In the genomic region with DNA sequence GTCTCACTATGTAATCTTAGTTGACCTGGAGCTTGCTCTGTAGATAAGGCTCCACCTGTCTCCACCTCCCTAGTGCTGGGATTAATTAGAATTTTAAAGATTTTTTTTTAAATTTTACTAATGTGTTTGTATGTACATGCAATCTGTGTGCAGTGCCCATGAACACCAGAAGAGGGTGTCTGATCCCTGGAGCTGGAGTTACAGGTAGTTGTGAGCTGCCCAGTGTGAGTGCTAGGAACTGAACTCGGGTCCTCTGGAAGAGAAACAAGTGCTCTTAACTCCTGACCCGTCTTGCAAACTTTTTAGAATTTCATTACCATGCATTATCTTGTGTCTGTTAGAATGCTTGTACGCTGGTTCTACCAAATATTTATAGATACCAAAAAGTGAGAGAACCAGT, we compare ENCODE assay signal across 25 mouse cellular contexts. TPM values are rescaled to one million over a fixed set of nuclear protein-coding genes. Genes with fewer than 3 reads are reported as not detected.
DNase-seq lines count a peak whose midpoint lies in the region; ATAC-seq and TF ChIP-seq lines count a peak whose summit lies in the region.
"Had no signal": no experiment of that assay in that cellular context is flagged by ENCODE, and none has a peak within 500 bp of the region (broad histone marks: within the 10 kb centered on the region; RNA-seq: fewer than 3 reads in every experiment).

No protein-coding gene starts in this region.

- no peak overlapping the region for H3K4me3 ChIP-seq in hindbrain, postnatal 0 days (ENCODE audit: low read length)
- H3K4me3 ChIP-seq in hindbrain, embryonic 10.5 days = no peak overlapping the region
- H3K4me3 ChIP-seq in liver, adult 2 months (ENCODE audit: insufficient read depth, low read depth, low read length) = no peak overlapping the region
- H3K4me3 ChIP-seq in liver, embryonic 11.5 days (ENCODE audit: low read depth, low read length) = no peak overlapping the region
- H3K4me3 ChIP-seq in lung, postnatal 0 days (ENCODE audit: low read depth, low read length) = no peak overlapping the region
- no peak overlapping the region for H3K4me3 ChIP-seq in stomach, postnatal 0 days (ENCODE audit: low read depth, low read length)
- H3K4me3 ChIP-seq: erythroblast, embryonic 14.5 days; forebrain, embryonic 12.5 days; hindbrain, embryonic 12.5 days; limb, embryonic 13.5 days; megakaryocyte, embryonic 14.5 days; midbrain, embryonic 12.5 days; myocyte; neural tube, embryonic 12.5 days had no signal

- ATAC-seq in hindbrain, postnatal 0 days = no peak
- no peak for ATAC-seq in liver, embryonic 11.5 days (replicated peaks; ENCODE audit: low FRiP score)
- no peak for ATAC-seq in lung, postnatal 0 days
- no peak for ATAC-seq in stomach, postnatal 0 days (ENCODE audit: low FRiP score, low TSS enrichment)

- no peak for DNase-seq in hindbrain, postnatal 0 days (ENCODE audit: low spot score)
- DNase-seq in hindbrain, embryonic 10.5 days (ENCODE audit: low spot score) = no peak
- DNase-seq in liver, adult 2 months (ENCODE audit: extremely low read depth, low read depth, low spot score) = no peak
- no peak for DNase-seq in liver, embryonic 11.5 days (ENCODE audit: low spot score)
- DNase-seq in lung, postnatal 0 days (ENCODE audit: low spot score) = no peak
- no peak for DNase-seq in lung, adult 18-20 months
- DNase-seq in stomach, postnatal 0 days (ENCODE audit: low spot score) = no peak
- no peak for DNase-seq in spleen, adult 12 weeks (ENCODE audit: low spot score)
- DNase-seq: adrenal gland, postnatal 25 days; cerebellum, adult 11-12 months; cerebellum, postnatal 10 days; gastrocnemius, postnatal 10 days; kidney, adult 11 months; layer of hippocampus, adult 9-11 months; right cerebral cortex, adult 18-20 months; thymus, adult 2 months; thymus, postnatal 4 days had no signal

- 94% methylated on average over 3 of the region's 3 CpGs for WGBS in hindbrain, postnatal 0 days
- WGBS in hindbrain, embryonic 10.5 days = 93% methylated on average over 3 of the region's 3 CpGs
- WGBS in liver, adult 2 months = 99% methylated on average over 3 of the region's 3 CpGs
- WGBS in liver, embryonic 11.5 days = 89% methylated on average over 3 of the region's 3 CpGs
- 91% methylated on average over 3 of the region's 3 CpGs for WGBS in lung, postnatal 0 days
- WGBS in stomach, postnatal 0 days = 94% methylated on average over 3 of the region's 3 CpGs

- no peak overlapping the region for H3K27ac ChIP-seq in hindbrain, postnatal 0 days
- no peak overlapping the region for H3K27ac ChIP-seq in hindbrain, embryonic 10.5 days
- no peak overlapping the region for H3K27ac ChIP-seq in liver, adult 2 months (replicated peaks; ENCODE audit: insufficient read depth, low read depth, low read length)
- no peak overlapping the region for H3K27ac ChIP-seq in liver, embryonic 11.5 days (ENCODE audit: low read depth, low read length)
- H3K27ac ChIP-seq in lung, postnatal 0 days (ENCODE audit: low read length) = no peak overlapping the region
- no peak overlapping the region for H3K27ac ChIP-seq in stomach, postnatal 0 days (replicated peaks)
- H3K27ac ChIP-seq: forebrain, embryonic 12.5 days; hindbrain, embryonic 12.5 days; limb, embryonic 13.5 days; midbrain, embryonic 12.5 days; neural tube, embryonic 12.5 days had no signal

- peaks cover 2% of the 10 kb centered on the region; the same call in 1 of the 2 replicates for H3K79me2 ChIP-seq in liver, adult 2 months (ENCODE audit: control insufficient read depth, insufficient read depth, low read length)

- H3K36me3 ChIP-seq in hindbrain, postnatal 0 days (ENCODE audit: insufficient read depth, low read length) = peaks cover 6% of the 10 kb centered on the region; the same call in 1 of the 2 replicates
- 0 out of 2 replicates have a peak, but pooled peaks cover 9% of the 10 kb centered on the region for H3K36me3 ChIP-seq in hindbrain, embryonic 10.5 days
- no peaks in the 10 kb centered on the region; the same call in 1 of the 2 replicates for H3K36me3 ChIP-seq in liver, adult 2 months (ENCODE audit: control insufficient read depth, insufficient read depth, low read length)
- H3K36me3 ChIP-seq in liver, embryonic 11.5 days (ENCODE audit: control insufficient read depth, insufficient read depth, low read length) = no peaks in the 10 kb centered on the region
- no peaks in the 10 kb centered on the region for H3K36me3 ChIP-seq in lung, postnatal 0 days (ENCODE audit: insufficient read depth, low read length)
- H3K36me3 ChIP-seq in stomach, postnatal 0 days (ENCODE audit: control insufficient read depth, insufficient read depth, low read length) = no peaks in the 10 kb centered on the region
- H3K36me3 ChIP-seq: forebrain, embryonic 12.5 days had no signal

- no peak overlapping the region for H3K4me2 ChIP-seq in hindbrain, postnatal 0 days (ENCODE audit: low read depth, low read length)
- no peak overlapping the region for H3K4me2 ChIP-seq in liver, embryonic 11.5 days
- H3K4me2 ChIP-seq in lung, postnatal 0 days (replicated peaks; ENCODE audit: low read depth, low read length) = no peak overlapping the region
- H3K4me2 ChIP-seq in stomach, postnatal 0 days (replicated peaks; ENCODE audit: low read depth) = no peak overlapping the region
- H3K4me2 ChIP-seq: forebrain, embryonic 12.5 days; hindbrain, embryonic 12.5 days; limb, embryonic 13.5 days; midbrain, embryonic 12.5 days; neural tube, embryonic 12.5 days had no signal

- no peaks in the 10 kb centered on the region for H3K9me3 ChIP-seq in hindbrain, postnatal 0 days (ENCODE audit: low read length)
- no peaks in the 10 kb centered on the region for H3K9me3 ChIP-seq in hindbrain, embryonic 10.5 days
- H3K9me3 ChIP-seq in liver, embryonic 11.5 days (ENCODE audit: control insufficient read depth, low read length) = no peaks in the 10 kb centered on the region
- no peaks in the 10 kb centered on the region for H3K9me3 ChIP-seq in lung, postnatal 0 days (ENCODE audit: low read length)
- H3K9me3 ChIP-seq in stomach, postnatal 0 days (ENCODE audit: control insufficient read depth, low read length) = no peaks in the 10 kb centered on the region
- H3K9me3 ChIP-seq: forebrain, embryonic 12.5 days; hindbrain, embryonic 12.5 days; limb, embryonic 13.5 days; megakaryocyte, embryonic 14.5 days; midbrain, embryonic 12.5 days; neural tube, embryonic 12.5 days had no signal

- H3K9ac ChIP-seq in hindbrain, postnatal 0 days (replicated peaks; ENCODE audit: low read length) = no peak overlapping the region
- no peak overlapping the region for H3K9ac ChIP-seq in liver, adult 2 months (ENCODE audit: low read depth, low read length)
- no peak overlapping the region for H3K9ac ChIP-seq in liver, embryonic 11.5 days (ENCODE audit: low read depth, low read length)
- H3K9ac ChIP-seq in lung, postnatal 0 days (replicated peaks; ENCODE audit: low read depth) = no peak overlapping the region
- no peak overlapping the region for H3K9ac ChIP-seq in stomach, postnatal 0 days (ENCODE audit: low read length)
- H3K9ac ChIP-seq: forebrain, embryonic 12.5 days; hindbrain, embryonic 12.5 days; limb, embryonic 13.5 days; midbrain, embryonic 12.5 days; neural tube, embryonic 12.5 days had no signal

- no peaks in the 10 kb centered on the region for H3K27me3 ChIP-seq in hindbrain, postnatal 0 days (ENCODE audit: insufficient read depth, low read length)
- peaks cover 23% of the 10 kb centered on the region for H3K27me3 ChIP-seq in hindbrain, embryonic 10.5 days (ENCODE audit: insufficient read depth, poor library complexity, severe bottlenecking)
- no peaks in the 10 kb centered on the region for H3K27me3 ChIP-seq in liver, adult 2 months (ENCODE audit: control insufficient read depth, insufficient read depth, low read length)
- peaks cover 3% of the 10 kb centered on the region; the same call in 1 of the 2 replicates for H3K27me3 ChIP-seq in liver, embryonic 11.5 days (replicated peaks; ENCODE audit: control insufficient read depth, insufficient read depth, low read length)
- H3K27me3 ChIP-seq in lung, postnatal 0 days (replicated peaks; ENCODE audit: insufficient read depth, low read length) = no peaks in the 10 kb centered on the region
- no peaks in the 10 kb centered on the region for H3K27me3 ChIP-seq in stomach, postnatal 0 days (ENCODE audit: control insufficient read depth, insufficient read depth, low read length)
- H3K27me3 ChIP-seq: limb, embryonic 13.5 days; neural tube, embryonic 12.5 days had no signal

- no peak for TF ChIP-seq EP300 in lung, postnatal 0 days (IDR thresholded peaks at IDR 0.05)
- TF ChIP-seq EP300 in stomach, postnatal 0 days (optimal IDR thresholded peaks at IDR 0.05) = no peak

- no peak for TF ChIP-seq POLR2A in liver, adult 2 months (IDR thresholded peaks at IDR 0.05; ENCODE audit: extremely low read depth, insufficient read depth, low read length)

- H3K4me1 ChIP-seq in hindbrain, postnatal 0 days (ENCODE audit: insufficient read depth, low read length) = no peaks in the 10 kb centered on the region
- H3K4me1 ChIP-seq in hindbrain, embryonic 10.5 days (replicated peaks) = peaks cover 6% of the 10 kb centered on the region
- no peaks in the 10 kb centered on the region for H3K4me1 ChIP-seq in liver, adult 2 months (ENCODE audit: control insufficient read depth, insufficient read depth, low read length)
- peaks cover 4% of the 10 kb centered on the region for H3K4me1 ChIP-seq in liver, embryonic 11.5 days (replicated peaks; ENCODE audit: control insufficient read depth, insufficient read depth, low read length)
- H3K4me1 ChIP-seq in lung, postnatal 0 days (ENCODE audit: insufficient read depth, low read depth, low read length) = peaks cover 4% of the 10 kb centered on the region; the same call in 1 of the 2 replicates
- no peaks in the 10 kb centered on the region for H3K4me1 ChIP-seq in stomach, postnatal 0 days (replicated peaks; ENCODE audit: control insufficient read depth, insufficient read depth)
- H3K4me1 ChIP-seq: neural tube, embryonic 12.5 days had no signal

- 0 out of 2 replicates have a peak, but pooled peaks have one; percentile 12 for TF ChIP-seq CTCF in hindbrain, postnatal 0 days (IDR thresholded peaks at IDR 0.05; ENCODE audit: low read depth)
- TF ChIP-seq CTCF in liver, adult 2 months (IDR thresholded peaks at IDR 0.05; ENCODE audit: low read depth, low read length) = peak; percentile 6; the same call in 1 of the 2 replicates
- peak; percentile 40 for TF ChIP-seq CTCF in lung, postnatal 0 days (IDR thresholded peaks at IDR 0.05)
- peak; percentile 44 for TF ChIP-seq CTCF in stomach, postnatal 0 days (IDR thresholded peaks at IDR 0.05; ENCODE audit: low read depth)

RNA-seq across cellular contexts. Expression of a gene that starts 6.5 kb away (rescaled TPM):
- total RNA-seq in hindbrain, postnatal 0 days (2014; rRNA removed) = 26.9 and 29.6 TPM in 2 replicates
- polyA plus RNA-seq in hindbrain, postnatal 0 days (2015; fragmentation: Nextera tagmentation; extraction: Ambion mirVana) = 14.9 and 15.3 TPM in 2 replicates
- 7.7 and 11.8 TPM in 2 replicates for polyA plus RNA-seq in hindbrain, embryonic 10.5 days (2016; fragmentation: Nextera tagmentation; extraction: Ambion mirVana)
- total RNA-seq in liver, adult 2 months (2014; rRNA removed) = 1.3 and 1.7 TPM in 2 replicates
- polyA plus RNA-seq in liver, adult 2 months (2012; rRNA removed) = 1.6 and 1.7 TPM in 2 replicates
- 4.2 and 4.8 TPM in 2 replicates for polyA plus RNA-seq in liver, embryonic 11.5 days (2014; fragmentation: Nextera tagmentation; extraction: Ambion mirVana)
- 15.6 and 16.9 TPM in 2 replicates for polyA plus RNA-seq in lung, postnatal 0 days (2015; fragmentation: Nextera tagmentation; extraction: Ambion mirVana)
- polyA plus RNA-seq in stomach, postnatal 0 days (2015; fragmentation: Nextera tagmentation; extraction: Ambion mirVana) = 12.2 and 13.0 TPM in 2 replicates

RNA-seq across cellular contexts. Expression of a gene that starts 35.9 kb away (rescaled TPM):
- total RNA-seq in hindbrain, postnatal 0 days (2014; rRNA removed) = 4.3 and 5.7 TPM in 2 replicates
- polyA plus RNA-seq in hindbrain, postnatal 0 days (2015; fragmentation: Nextera tagmentation; extraction: Ambion mirVana) = 23.5 and 27.4 TPM in 2 replicates
- polyA plus RNA-seq in hindbrain, embryonic 10.5 days (2016; fragmentation: Nextera tagmentation; extraction: Ambion mirVana) = 45.4 and 54.7 TPM in 2 replicates
- 24.7 and 32.8 TPM in 2 replicates for total RNA-seq in liver, adult 2 months (2014; rRNA removed)
- 14.7 and 16.7 TPM in 2 replicates for polyA plus RNA-seq in liver, adult 2 months (2012; rRNA removed)
- 42.2 and 53.9 TPM in 2 replicates for polyA plus RNA-seq in liver, embryonic 11.5 days (2014; fragmentation: Nextera tagmentation; extraction: Ambion mirVana)
- 32.3 and 36.5 TPM in 2 replicates for polyA plus RNA-seq in lung, postnatal 0 days (2015; fragmentation: Nextera tagmentation; extraction: Ambion mirVana)
- 41.7 and 42.5 TPM in 2 replicates for polyA plus RNA-seq in stomach, postnatal 0 days (2015; fragmentation: Nextera tagmentation; extraction: Ambion mirVana)

RNA-seq across cellular contexts. Expression of a gene that starts 36.2 kb away (rescaled TPM):
- 71.3 and 83.2 TPM in 2 replicates for total RNA-seq in hindbrain, postnatal 0 days (2014; rRNA removed)
- 234 and 236 TPM in 2 replicates for polyA plus RNA-seq in hindbrain, postnatal 0 days (2015; fragmentation: Nextera tagmentation; extraction: Ambion mirVana)
- 470 and 520 TPM in 2 replicates for polyA plus RNA-seq in hindbrain, embryonic 10.5 days (2016; fragmentation: Nextera tagmentation; extraction: Ambion mirVana)
- total RNA-seq in liver, adult 2 months (2014; rRNA removed) = 40.3 and 47.2 TPM in 2 replicates
- polyA plus RNA-seq in liver, adult 2 months (2012; rRNA removed) = 15.1 and 17.2 TPM in 2 replicates
- 318 and 355 TPM in 2 replicates for polyA plus RNA-seq in liver, embryonic 11.5 days (2014; fragmentation: Nextera tagmentation; extraction: Ambion mirVana)
- 159 and 182 TPM in 2 replicates for polyA plus RNA-seq in lung, postnatal 0 days (2015; fragmentation: Nextera tagmentation; extraction: Ambion mirVana)
- polyA plus RNA-seq in stomach, postnatal 0 days (2015; fragmentation: Nextera tagmentation; extraction: Ambion mirVana) = 149 and 153 TPM in 2 replicates
